Mouse (Mus musculus) liver, embryonic 14.5 days (tissue): Measurements from ENCODE around the gene Vamp2. TPM values are rescaled to one million over a fixed set of nuclear protein-coding genes. Genes with fewer than 3 reads are reported as not detected.

Source experiments
- ATAC-seq: fragments of 200-750 bp; cut with Nextera tagmentation; 2 replicates; pipeline ENCODE4 v1.8.0; 2017; ENCODE audit warnings: moderate number of reproducible peaks, mild to moderate bottlenecking, moderate library complexity; ENCODE audit not compliant: insufficient read depth
- DNase-seq, 3 experiments: peaks; one replicate each; pipeline ENCODE4 v3.0.0-alpha.2; 2012 to 2013; ENCODE audit warnings: low read depth in 3 of 3, low spot score in 3 of 3
- H3K27ac ChIP-seq: fragments of 300-500 bp; sonication (generic); 2 replicates; pipeline ENCODE4 v1.5.1; 2014; ENCODE audit warnings: moderate library complexity, mild to moderate bottlenecking, control low read depth, inconsistent platforms
- H3K27me3 ChIP-seq: fragments of 300-500 bp; sonication (generic); 2 replicates; pipeline ENCODE4 v1.6.1; 2014; ENCODE audit warnings: mild to moderate bottlenecking, low read length, moderate library complexity; ENCODE audit not compliant: control insufficient read depth, insufficient read depth
- H3K36me3 ChIP-seq: fragments of 300-500 bp; sonication (generic); replicated peaks from 2 replicates; pipeline ENCODE4 v1.6.1; 2014; ENCODE audit warnings: low read depth; ENCODE audit not compliant: control insufficient read depth, insufficient read depth
- H3K4me1 ChIP-seq, 2 experiments: fragments of 200-500 bp in 1 of 2; fragments of 300-500 bp in 1 of 2; sonication (generic) in 1 of 2; replicated peaks; 2 replicates each; pipeline ENCODE4 v1.6.1; 2012 to 2014; ENCODE audit warnings: antibody characterized with exemption in 1 of 2, inconsistent platforms in 1 of 2, low read length in 1 of 2; ENCODE audit not compliant: control insufficient read depth in 2 of 2, insufficient read depth in 2 of 2
- H3K4me2 ChIP-seq: fragments of 300-500 bp; sonication (generic); 2 replicates; pipeline ENCODE4 v1.6.1; 2014; ENCODE audit warnings: low read depth, mild to moderate bottlenecking, control low read depth, moderate library complexity
- H3K4me3 ChIP-seq, 2 experiments: fragments of 200-500 bp in 1 of 2; fragments of 300-500 bp in 1 of 2; sonication (generic) in 1 of 2; 2 replicates each; pipeline ENCODE4 v1.5.1; 2012 to 2014; ENCODE audit warnings: low read depth in 2 of 2, low read length in 2 of 2, mild to moderate bottlenecking in 2 of 2, control low read depth in 1 of 2, inconsistent platforms in 1 of 2, moderate library complexity in 1 of 2; ENCODE audit not compliant: insufficient read depth in 1 of 2
- H3K9ac ChIP-seq: fragments of 300-500 bp; sonication (generic); replicated peaks from 2 replicates; pipeline ENCODE4 v1.6.1; 2014; ENCODE audit warnings: mild to moderate bottlenecking, control low read depth, moderate library complexity
- H3K9me3 ChIP-seq: fragments of 300-500 bp; sonication (generic); 2 replicates; pipeline ENCODE4 v1.6.1; 2016; ENCODE audit warnings: low read length, mixed read lengths; ENCODE audit not compliant: control insufficient read depth
- CTCF ChIP-seq: IDR thresholded peaks from 2 replicates; pipeline ENCODE4 v1.5.1; 2016; ENCODE audit warnings: antibody characterized with exemption, low read depth, control low read depth
- EP300 ChIP-seq: IDR thresholded peaks from 2 replicates; pipeline ENCODE4 v1.6.1; 2016; ENCODE audit warnings: antibody characterized with exemption, low read depth
- WGBS: fragments of 180-500 bp; shearing (Covaris S2); extraction: QIAGEN DNeasy Blood & Tissue Kit; methylation state at CpG from one replicate; pipeline ENCODE4 v1.1.7; 2014; ENCODE audit not compliant: insufficient replicate concordance; 5-methylcytosine and 5-hydroxymethylcytosine counted together
- polyA plus RNA-seq, 2 experiments: library from polyadenylated mRNA; depleted of rRNA in 1 of 2; stranded (reverse) in 1 of 2; unstranded in 1 of 2; fragments of >200 nt; fragmentation: Nextera tagmentation in 1 of 2; extraction: Ambion mirVana in 1 of 2; gene quantifications; 2 replicates each; pipeline versions ENCODE4 v1.2.1 to v1.2.3; 2012 to 2014

Vamp2 gene
- polyA plus RNA-seq, 2 experiments = 11.4 to 23.1 TPM

- peaks cover 48% of the 10 kb centered on the region for H3K36me3 ChIP-seq
- peak overlapping the region in 1 of 2 experiments; percentile 15; a peak in 2 of 4 replicates for H3K4me3 ChIP-seq
- no peak for TF ChIP-seq EP300
- TF ChIP-seq CTCF = no peak
- ATAC-seq (no peak), DNase-seq (no peak)
- no peaks in the 10 kb centered on the region for H3K27me3 ChIP-seq
- no peak overlapping the region for H3K9ac ChIP-seq
- WGBS = 92% methylated on average over 14 of the region's 14 CpGs
- H3K27ac ChIP-seq = no peak overlapping the region
- peaks cover 9 to 15% of the 10 kb centered on the region in 2 experiments; a peak in 3 of 4 replicates for H3K4me1 ChIP-seq
- H3K4me2 ChIP-seq = peak overlapping the region; percentile 90
- no peaks in the 10 kb centered on the region for H3K9me3 ChIP-seq
Observed at GRCm38 (mm10) chr11:69048151-69048550, 40.1 kb upstream of the Vamp2 start.

- no peak for ATAC-seq
- H3K4me3 ChIP-seq = no peak overlapping the region
- peaks cover 6 to 10% of the 10 kb centered on the region in 2 experiments; a peak in 3 of 4 replicates for H3K4me1 ChIP-seq
- peaks cover 48% of the 10 kb centered on the region for H3K36me3 ChIP-seq
- no peaks in the 10 kb centered on the region for H3K9me3 ChIP-seq
- H3K9ac ChIP-seq = no peak overlapping the region
- 85% methylated on average over 8 of the region's 8 CpGs for WGBS
- DNase-seq = no peak
- H3K27me3 ChIP-seq = no peaks in the 10 kb centered on the region
- H3K27ac ChIP-seq = no peak overlapping the region
- TF ChIP-seq CTCF (no peak), EP300 (no peak)
- H3K4me2 ChIP-seq = no peak overlapping the region
Observed at GRCm38 (mm10) chr11:69050748-69051147, 37.5 kb upstream of the Vamp2 start.

GRCm38 (mm10) chr11:69051771-69052170, 36.5 kb upstream of the Vamp2 start:
- WGBS = 82% methylated on average over 4 of the region's 4 CpGs
- H3K4me2 ChIP-seq = no peak overlapping the region
- DNase-seq = no peak
- no peak for TF ChIP-seq CTCF
- TF ChIP-seq EP300 = no peak
- H3K27me3 ChIP-seq = no peaks in the 10 kb centered on the region
- H3K4me3 ChIP-seq = no peak overlapping the region
- peaks cover 6 to 8% of the 10 kb centered on the region in 2 experiments; a peak in 3 of 4 replicates for H3K4me1 ChIP-seq
- H3K36me3 ChIP-seq = peaks cover 48% of the 10 kb centered on the region
- H3K27ac ChIP-seq = no peak overlapping the region
- H3K9me3 ChIP-seq = no peaks in the 10 kb centered on the region
- ATAC-seq = no peak
- H3K9ac ChIP-seq = no peak overlapping the region

GRCm38 (mm10) chr11:69052824-69053421, 35.4 kb upstream of the Vamp2 start:
- TF ChIP-seq EP300 (no peak), CTCF (no peak)
- Histone ChIP-seq H3K27me3 (no peaks in the 10 kb centered on the region), H3K36me3 (peaks cover 42% of the 10 kb centered on the region), H3K9me3 (no peaks in the 10 kb centered on the region), H3K4me2 (no peak overlapping the region), H3K4me1 (peaks cover 0 to 3% of the 10 kb centered on the region in 2 experiments; a peak in 3 of 4 replicates), H3K27ac (no peak overlapping the region), H3K9ac (no peak overlapping the region), H3K4me3 (no peak overlapping the region)
- 84% methylated on average over 2 of the region's 2 CpGs for WGBS
- DNase-seq (no peak), ATAC-seq (no peak)

GRCm38 (mm10) chr11:69053848-69054247, 34.4 kb upstream of the Vamp2 start:
- ATAC-seq (no peak), DNase-seq (no peak)
- TF ChIP-seq EP300 = no peak
- TF ChIP-seq CTCF = no peak
- Histone ChIP-seq H3K4me2 (no peak overlapping the region), H3K4me1 (peaks cover 5 to 7% of the 10 kb centered on the region in 2 experiments), H3K27me3 (no peaks in the 10 kb centered on the region), H3K9ac (no peak overlapping the region), H3K36me3 (peaks cover 33% of the 10 kb centered on the region), H3K9me3 (no peaks in the 10 kb centered on the region), H3K27ac (no peak overlapping the region), H3K4me3 (no peak overlapping the region)
- WGBS = 59% methylated on average over 3 of the region's 3 CpGs
